Mouse (Mus musculus) lung, adult 2 months (tissue): ENCODE data around the gene Mrpl53.
A peak's percentile ranks its signal among the peaks of the same experiment; 100 is the strongest.

ENCODE experiments used
- CTCF ChIP-seq: fragments of 200-500 bp; IDR thresholded peaks from 2 replicates; pipeline ENCODE4 v1.5.1; 2011; ENCODE audit warnings: mild to moderate bottlenecking, low read length, control low read depth; ENCODE audit not compliant: insufficient read depth
- POLR2A ChIP-seq: fragments of 200-500 bp; IDR thresholded peaks from 2 replicates; pipeline ENCODE4 v1.6.1; 2011; ENCODE audit warnings: low read depth, mild to moderate bottlenecking, control low read depth, low read length, borderline replicate concordance; ENCODE audit errors: extremely low read depth

GRCm38 (mm10) chr6:83074979-83075378 is 33.9 kb upstream of the Mrpl53 start:
- TF ChIP-seq CTCF (0 out of 2 replicates have a peak, but pooled peaks have one; percentile 1), POLR2A (no peak)
